Mouse (Mus musculus): ENCODE data around the gene Selplg.

Gene Selplg

GRCm38 (mm10) chr5:113832490-113832901, at the start of gene Selplg:
Gene Selplg (minus strand): TSS chr5:113832644.
- no peak for DNase-seq

DNA sequence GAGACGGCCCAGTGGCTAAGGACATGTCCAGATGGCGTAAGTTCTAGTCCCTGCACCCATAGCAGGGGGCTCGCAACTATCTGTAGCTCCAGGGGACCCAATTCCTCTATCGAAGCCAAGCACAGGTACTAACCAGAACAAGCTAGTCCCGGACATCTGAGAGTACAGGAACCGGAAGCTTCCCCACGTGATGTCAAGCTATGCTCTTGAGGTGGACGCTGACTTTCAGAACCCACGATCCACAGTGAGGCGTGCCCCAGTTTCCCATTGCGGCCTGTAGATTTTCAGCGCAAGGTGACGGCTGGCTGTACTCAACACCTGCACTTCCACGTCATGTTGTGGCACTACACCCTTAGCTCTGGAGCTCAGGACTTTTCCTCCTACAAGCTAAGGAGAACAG, 48.7 kb upstream of the Selplg start:
- no peak for DNase-seq

DNA sequence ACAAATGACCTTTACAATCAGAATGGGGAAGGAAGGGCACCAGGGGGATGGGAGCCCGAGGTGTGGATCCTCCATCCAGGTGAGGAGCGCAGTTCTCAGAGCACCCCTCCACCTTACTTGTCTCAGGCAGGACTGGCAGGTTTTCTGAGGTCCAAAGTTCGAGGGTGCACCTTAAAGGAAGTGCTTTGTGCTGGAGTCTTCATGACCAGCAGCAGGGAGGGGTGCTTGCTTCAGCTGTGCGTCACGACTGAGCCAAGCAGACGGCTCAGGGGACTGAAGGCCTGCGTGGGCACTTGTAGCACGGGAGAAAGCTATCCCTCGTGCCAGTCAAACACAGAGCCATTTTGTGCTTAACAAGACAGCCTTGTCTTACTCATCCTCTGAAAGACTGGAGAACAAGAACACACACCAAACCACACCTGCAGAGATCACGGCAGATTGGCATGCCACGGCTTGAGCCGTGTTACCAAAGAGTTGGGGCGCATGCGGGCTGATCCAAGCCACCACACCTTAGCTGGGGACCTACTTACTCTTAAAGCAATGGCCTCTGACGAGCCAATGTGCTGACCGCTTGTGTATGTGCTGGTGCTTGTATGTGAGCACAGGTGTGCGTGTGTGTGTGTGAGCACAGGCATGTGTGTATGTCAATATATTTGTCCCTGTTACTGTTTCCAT, 46.6 kb upstream of the Selplg start:
- DNase-seq, result no peak

DNA sequence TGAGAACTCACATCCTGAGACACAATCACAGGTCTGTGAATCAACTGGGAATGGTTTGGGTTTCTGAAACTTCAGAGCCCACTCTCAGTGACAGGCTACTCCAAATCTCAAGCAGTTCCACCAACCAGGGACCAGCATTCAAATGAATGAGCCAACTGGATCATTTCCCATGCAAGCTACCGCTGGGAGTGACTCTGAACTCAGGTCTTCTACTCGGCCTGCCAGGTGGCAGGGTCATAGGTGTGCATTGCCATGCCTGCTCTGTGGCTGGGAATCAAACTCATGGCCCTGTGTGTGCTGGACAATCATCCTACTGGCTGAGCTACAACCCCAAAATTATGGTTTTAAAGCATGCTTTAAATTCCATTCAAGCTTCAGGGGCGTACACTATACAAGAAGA, 45.1 kb upstream of the Selplg start:
- DNase-seq, result no peak

DNA sequence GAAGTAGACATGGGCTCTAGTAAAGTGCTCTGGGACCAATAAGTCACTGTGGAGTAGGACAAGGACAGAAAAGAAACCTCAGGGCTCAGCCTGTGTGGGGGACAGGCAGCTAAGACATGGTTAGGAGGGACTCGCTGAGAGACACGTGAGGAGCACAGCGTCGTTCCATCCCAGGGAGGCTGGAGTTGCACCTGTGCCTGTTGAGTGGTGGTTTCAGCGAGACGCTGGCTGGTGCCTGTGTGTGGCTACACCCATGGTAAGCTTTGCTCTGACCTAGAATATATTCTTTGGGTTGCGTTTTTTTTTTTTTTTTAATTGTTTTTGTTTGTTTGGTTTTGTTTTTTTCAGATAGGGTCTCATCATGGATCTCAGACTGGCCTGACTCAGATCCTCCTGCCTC, 43.7 kb upstream of the Selplg start:
- DNase-seq, result no peak

DNA sequence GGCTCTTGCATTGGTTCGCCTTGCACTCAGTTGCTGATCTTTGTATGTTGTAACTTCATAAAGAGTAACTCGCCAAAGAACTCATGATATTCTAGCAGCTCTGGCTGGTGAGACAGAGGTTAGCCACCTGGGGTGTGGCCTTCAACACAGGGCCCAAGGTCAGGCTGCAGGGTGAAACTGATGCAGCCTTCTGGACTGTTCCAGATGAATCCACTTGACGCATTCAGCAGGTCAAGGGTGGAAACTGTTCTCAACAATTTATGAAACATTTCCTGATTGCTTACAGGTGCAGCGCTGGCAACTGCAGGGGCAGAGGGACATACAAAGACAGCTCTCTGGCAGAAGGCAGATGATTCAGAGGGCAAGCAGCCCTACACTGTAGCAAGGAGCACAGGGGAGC, 43.2 kb upstream of the Selplg start:
- DNase-seq, result no peak

DNA sequence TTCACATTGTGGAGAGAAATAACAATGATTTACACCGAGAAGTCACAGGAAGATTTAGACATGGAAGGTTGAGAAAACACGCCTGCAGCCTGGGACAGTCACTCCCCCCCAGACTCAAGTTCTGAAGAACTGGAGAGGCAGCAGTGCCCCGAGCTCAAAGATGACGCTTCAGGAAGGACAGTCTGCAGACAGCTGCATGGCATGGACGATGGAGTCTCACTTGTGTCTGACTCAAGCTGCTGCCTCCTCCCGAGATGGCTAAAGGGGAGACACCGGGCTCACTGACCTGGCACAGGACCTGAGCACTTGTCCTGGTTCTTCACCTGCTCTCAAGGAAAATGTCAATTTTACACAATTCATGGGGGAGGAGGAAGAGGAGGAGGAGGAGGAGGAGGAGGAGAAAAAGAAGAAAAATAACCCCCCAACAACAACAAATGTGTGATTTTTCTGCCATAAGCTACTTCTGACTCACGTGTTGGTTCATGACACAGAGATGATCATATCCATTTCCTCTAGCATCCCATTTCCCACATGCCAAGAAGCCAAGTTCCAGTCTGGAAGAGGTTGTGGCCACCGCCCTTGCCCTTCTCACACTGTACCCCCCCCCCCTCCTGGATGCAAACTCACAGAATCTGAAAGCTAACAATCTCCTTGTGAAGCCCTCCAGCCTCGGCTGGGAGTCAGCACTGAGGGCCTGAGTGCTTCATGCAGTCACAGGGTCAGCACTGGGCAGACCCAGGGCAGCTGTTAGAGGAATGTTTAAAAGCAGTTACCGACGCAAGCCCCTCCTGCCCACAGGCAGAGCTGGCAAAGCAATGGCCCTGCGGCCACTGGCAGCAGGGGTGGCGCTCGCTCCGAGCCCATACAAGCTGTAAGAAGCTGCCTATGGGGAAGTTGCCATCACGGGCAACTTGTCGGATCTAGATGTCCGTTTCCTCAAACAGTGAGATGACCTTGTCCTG, 41.9 kb upstream of the Selplg start:
- DNase-seq, result no peak

- DNase-seq, result peak; percentile 57 to 67
These were observed 40.8 kb upstream of the Selplg start for GRCm38 (mm10) chr5:113872936-113873912.

DNA sequence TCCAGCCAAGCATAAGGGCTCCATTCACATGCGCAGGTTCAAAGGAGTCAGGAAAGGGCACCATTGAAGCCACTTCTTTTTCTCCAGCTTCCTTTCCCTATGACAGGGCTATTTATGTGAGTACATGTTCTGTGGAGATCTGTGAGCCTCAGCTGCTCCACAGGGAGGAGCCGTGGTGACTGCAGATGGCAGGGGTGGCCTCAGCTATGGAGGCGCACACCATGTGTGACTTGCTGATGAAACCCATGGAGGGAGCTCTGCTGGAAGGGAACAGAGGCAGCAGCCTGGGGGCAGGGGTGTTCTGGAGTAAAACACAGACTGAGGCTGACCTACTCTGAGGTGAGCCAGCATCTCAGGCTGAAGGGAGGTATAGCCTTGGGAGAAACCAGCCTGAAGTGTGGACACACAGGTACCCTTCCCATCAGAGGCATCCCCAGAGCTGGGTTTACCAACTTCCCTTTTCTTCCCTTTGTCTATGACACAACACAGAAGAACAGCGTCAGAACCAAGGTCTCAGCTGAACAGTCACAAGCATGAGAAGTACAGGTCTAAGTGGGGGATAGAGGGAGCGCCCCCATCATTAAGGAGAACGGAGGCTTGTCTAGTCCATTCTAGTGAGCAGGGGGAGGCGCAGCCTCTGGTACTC, 39.6 kb upstream of the Selplg start:
- DNase-seq, result no peak

GRCm38 (mm10) chr5:113870393-113871040, 38.1 kb upstream of the Selplg start:
- peak; percentile 47 to 62 for DNase-seq

- DNase-seq, result peak; percentile 82 to 92
These were observed 36.7 kb upstream of the Selplg start for GRCm38 (mm10) chr5:113869132-113869531.

DNA sequence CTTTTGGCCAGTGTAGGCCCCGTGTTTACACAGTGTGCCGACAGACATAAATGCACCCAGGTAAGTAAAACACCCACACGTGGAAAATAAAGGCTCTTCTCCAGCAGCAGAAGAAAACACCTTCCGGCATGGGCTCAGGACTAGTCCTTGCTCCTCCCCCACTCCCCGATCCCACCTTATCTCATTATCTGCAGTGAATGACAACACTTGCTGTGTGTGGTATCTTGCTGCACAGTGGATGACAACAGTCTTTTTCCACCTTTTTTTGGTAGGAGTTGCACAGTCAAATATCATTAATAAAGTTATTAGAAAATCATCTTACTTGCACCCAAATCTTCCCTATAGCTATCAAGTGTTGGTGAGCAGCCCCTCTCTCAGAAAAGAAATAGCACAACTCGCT, 32.5 kb upstream of the Selplg start:
- DNase-seq, result no peak

GRCm38 (mm10) chr5:113863994-113864393, 31.6 kb upstream of the Selplg start:
- DNase-seq, result no peak

DNA sequence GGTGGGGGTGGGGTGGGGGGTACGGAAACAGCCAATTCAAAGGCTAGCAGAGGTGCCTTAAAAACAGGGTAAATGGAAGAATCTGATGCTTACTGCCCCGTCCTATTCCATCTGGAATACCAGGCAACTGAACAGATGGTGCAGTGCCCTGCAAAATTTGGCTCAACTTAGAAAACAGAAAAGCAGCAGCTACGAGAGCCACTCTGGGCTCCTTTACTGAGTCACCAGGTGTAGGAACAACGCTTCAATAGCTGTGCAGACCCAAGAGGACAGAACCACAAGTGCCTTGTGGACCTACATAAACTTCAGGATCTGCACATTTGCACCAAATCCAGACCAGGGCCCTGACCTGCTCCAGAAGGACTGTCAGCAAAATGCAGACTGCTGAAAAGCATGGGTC, 30.0 kb upstream of the Selplg start:
- no peak for DNase-seq

- DNase-seq, result peak in 1 of 2 experiments; percentile 59
These were observed 28.9 kb upstream of the Selplg start for GRCm38 (mm10) chr5:113861294-113861693.

GRCm38 (mm10) chr5:113858971-113859370, 26.5 kb upstream of the Selplg start:
- peak; percentile 60 to 72 for DNase-seq

- DNase-seq, result no peak
These were observed 26.1 kb upstream of the Selplg start for GRCm38 (mm10) chr5:113858550-113858949.

DNA sequence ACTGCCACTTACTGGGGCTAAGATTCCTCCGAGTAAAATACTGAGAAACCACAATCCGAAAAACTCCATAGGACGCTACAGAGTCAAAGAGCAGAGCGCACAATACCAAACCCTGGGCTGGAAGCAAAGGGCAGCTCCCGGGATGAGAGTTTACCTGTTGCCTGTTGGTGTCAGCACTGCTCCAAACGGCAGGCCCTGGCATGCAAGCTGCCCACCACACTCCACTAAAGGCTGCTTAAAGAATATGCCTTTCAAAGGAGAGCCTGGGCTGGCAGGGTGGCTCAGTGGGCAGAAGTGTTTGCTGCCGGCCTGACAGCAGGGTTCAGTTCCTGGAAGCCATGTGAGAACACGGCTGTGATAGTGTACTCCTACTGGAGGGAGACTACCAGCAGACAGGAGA, 25.2 kb upstream of the Selplg start:
- DNase-seq, result peak in 1 of 2 experiments; percentile 36

DNA sequence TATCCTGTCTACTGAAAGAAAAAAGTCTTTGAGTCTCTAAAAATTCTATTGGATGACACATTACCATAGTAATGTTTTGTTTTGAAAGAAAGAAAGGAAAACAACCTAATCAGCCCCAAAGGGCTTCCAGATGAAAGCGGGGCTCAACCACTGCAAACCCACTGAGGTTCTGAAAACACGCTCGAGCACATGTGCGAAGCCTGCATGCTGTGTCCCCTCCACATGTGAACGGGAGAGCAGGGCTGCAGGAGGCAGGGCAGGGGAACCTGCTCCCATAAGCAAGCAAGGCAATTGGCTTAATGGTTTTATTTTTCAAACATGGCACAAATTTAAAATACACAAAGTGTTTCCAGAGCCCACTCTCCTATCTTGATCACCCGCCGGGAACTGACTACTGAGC, 24.2 kb upstream of the Selplg start:
- DNase-seq, result no peak

DNA sequence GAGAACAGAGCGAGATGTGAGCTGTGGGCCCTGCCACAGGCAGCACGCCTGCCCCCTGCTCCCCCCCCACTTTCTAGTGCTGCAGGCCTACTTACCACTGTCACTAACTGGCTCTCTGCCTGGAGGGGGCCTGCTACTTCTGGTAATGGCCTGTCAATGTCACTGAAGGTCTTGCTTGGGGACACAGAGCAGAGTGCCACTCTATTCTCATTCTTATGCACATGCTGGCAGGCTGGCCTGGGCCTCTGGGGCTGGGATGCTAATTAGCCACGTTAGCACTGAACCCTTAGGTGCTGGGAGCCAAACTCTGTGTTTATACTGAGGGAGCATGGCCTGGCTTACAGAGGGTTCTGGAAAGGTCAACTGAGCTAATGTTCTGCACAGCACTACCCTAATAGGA, 23.3 kb upstream of the Selplg start:
- DNase-seq, result peak; percentile 64 to 68

GRCm38 (mm10) chr5:113855117-113855516, 22.7 kb upstream of the Selplg start:
- no peak for DNase-seq

DNA sequence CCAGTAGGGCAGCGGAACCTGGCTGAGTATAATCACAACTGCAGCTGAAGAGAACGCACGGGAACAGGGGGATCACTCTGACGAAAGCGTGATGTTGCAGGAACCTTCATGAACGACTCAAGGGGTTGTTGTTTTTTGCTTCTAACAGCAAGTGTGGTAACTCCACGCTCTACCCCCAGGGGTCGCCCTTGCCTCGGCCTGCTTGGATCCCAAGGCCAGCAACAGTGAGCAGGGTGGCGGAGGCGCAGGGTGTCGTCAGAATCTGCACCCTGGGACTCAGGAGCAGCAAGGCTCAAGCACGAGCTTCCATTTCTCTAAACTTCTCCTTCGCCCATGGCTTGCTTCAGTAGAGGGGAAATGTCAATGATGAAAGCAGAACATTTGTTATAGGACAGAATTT, 22.1 kb upstream of the Selplg start:
- DNase-seq, result peak; percentile 79 to 93

All from kidney, postnatal 36 days (tissue).